Mouse (Mus musculus): Measurements from ENCODE around the gene Atp11a. TPM values are rescaled to one million over a fixed set of nuclear protein-coding genes. Genes with fewer than 3 reads are reported as not detected.

The Atp11a gene
- polyA plus RNA-seq, 1 experiment from 2014 or later: 15.3 TPM

DNA sequence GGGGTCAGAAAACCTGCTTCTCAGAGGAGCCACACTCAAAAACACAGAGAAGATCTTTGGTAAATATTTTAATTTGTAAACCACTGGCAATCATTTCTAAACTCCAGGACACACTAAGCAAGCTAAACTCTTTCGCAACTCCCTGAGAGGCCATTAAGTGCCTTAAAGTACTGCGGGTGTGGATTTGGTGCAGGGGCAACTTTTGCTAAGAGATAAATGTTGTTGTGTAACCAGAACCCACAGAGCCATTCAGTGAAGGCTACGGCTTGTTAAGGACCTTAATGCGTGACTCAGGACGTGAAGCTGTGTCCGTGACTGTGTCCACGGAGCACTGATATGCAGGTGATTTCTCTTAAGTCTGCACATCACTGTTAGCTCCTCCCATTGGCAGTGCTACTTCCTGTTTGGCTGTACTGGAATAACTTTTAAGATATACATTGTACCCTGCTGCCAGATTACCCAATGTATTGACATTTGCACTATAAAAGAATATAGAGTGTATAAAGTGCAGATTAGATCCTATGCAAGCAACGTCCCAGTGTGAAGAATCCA lies 68.9 kb downstream of the Atp11a start:
- Histone ChIP-seq H3K4me3 (no peak overlapping the region), H3K27ac (no peak overlapping the region), H3K27me3 (no peaks in the 10 kb centered on the region), H3K4me2 (replicated peaks) (no peak overlapping the region), H3K9ac (no peak overlapping the region), H3K4me1 (peaks cover 26% of the 10 kb centered on the region), H3K9me3 (replicated peaks) (no peaks in the 10 kb centered on the region), H3K36me3 (peaks cover 54% of the 10 kb centered on the region)
- ATAC-seq (ENCODE audit: low FRiP score): no peak
- WGBS: 79% methylated on average over 8 of the region's 8 CpGs

DNA sequence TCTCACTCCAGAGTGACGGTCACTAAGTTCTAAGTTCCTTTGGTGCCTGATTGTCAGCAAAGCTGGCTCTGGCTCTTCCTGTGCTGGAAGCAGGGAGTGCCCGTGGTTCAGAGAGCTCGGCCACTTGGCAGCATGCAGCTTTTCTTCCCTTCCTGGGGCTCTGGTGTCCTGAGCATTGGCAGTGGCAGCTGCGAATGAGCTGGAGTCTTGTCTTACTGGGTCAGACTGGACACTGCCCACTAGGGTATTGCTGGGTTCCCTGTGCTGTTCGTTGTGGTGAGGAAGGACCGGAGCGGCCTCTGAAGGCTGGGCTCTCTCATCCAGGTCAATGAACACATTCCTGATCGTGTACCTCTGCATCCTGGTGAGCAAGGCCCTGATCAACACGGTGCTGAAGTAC lies 70.3 kb downstream of the Atp11a start:
- no peaks in the 10 kb centered on the region for H3K27me3 ChIP-seq
- no peak for ATAC-seq (ENCODE audit: low FRiP score)
- H3K9me3 ChIP-seq (replicated peaks): no peaks in the 10 kb centered on the region
- WGBS: 89% methylated on average over 9 of the region's 9 CpGs
- H3K27ac ChIP-seq: no peak overlapping the region
- no peak overlapping the region for H3K4me2 ChIP-seq (replicated peaks)
- H3K36me3 ChIP-seq: peaks cover 47% of the 10 kb centered on the region
- peaks cover 34% of the 10 kb centered on the region for H3K4me1 ChIP-seq
- no peak overlapping the region for H3K4me3 ChIP-seq
- H3K9ac ChIP-seq: no peak overlapping the region

DNA sequence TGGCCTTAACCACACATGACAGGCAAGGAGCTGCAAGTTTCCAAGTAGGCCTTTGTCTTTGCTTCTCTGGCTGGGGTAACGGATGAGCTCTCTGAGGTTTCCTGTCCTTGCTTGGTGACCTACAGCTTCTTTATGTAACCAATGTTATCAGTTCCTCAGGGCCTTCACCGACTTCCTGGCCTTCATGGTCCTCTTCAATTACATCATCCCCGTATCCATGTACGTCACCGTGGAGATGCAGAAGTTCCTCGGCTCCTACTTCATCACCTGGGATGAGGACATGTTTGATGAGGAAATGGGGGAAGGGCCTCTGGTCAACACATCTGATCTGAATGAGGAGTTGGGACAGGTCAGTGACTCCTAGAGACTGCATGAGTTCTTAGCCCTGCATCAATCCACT lies 71.5 kb downstream of the Atp11a start:
- Histone ChIP-seq H3K9me3 (replicated peaks) (no peaks in the 10 kb centered on the region), H3K27ac (no peak overlapping the region), H3K27me3 (no peaks in the 10 kb centered on the region), H3K4me3 (no peak overlapping the region), H3K36me3 (peaks cover 36% of the 10 kb centered on the region), H3K4me1 (peaks cover 41% of the 10 kb centered on the region), H3K4me2 (replicated peaks) (no peak overlapping the region), H3K9ac (no peak overlapping the region)
- ATAC-seq (ENCODE audit: low FRiP score): no peak
- 88% methylated on average over 6 of the region's 6 CpGs for WGBS

DNA sequence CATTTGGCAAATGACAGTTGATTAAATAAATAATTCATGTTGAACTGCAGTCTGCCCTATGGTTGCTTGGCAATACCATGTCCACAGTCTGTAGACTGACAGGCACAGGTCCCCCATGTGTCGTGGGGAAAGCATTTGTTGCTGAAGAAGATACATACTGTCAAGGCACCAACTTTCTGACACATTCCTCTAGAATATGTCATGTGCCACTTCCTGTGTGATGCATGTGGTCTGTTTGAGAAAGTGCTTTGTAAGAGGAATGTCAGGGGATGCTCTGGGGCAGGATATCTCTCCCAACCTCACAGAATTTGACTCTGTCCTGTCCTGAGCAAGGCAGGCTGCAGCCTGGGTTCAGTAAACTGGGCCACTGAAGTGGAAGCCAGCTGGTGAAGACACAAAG lies 72.6 kb downstream of the Atp11a start:
- Histone ChIP-seq H3K4me2 (replicated peaks) (no peak overlapping the region), H3K4me3 (no peak overlapping the region), H3K9me3 (replicated peaks) (no peaks in the 10 kb centered on the region), H3K4me1 (peaks cover 32% of the 10 kb centered on the region), H3K9ac (no peak overlapping the region), H3K27me3 (no peaks in the 10 kb centered on the region), H3K27ac (no peak overlapping the region), H3K36me3 (peaks cover 39% of the 10 kb centered on the region)
- no peak for ATAC-seq (ENCODE audit: low FRiP score)
- 43% methylated on average over 1 of the region's 1 CpGs for WGBS

GRCm38 (mm10) chr8:12831659-12832589 lies 75.1 kb downstream of the Atp11a start:
- Histone ChIP-seq H3K27me3 (no peaks in the 10 kb centered on the region), H3K9ac (no peak overlapping the region), H3K9me3 (replicated peaks) (no peaks in the 10 kb centered on the region), H3K27ac (no peak overlapping the region), H3K4me1 (peaks cover 30% of the 10 kb centered on the region), H3K36me3 (peaks cover 55% of the 10 kb centered on the region), H3K4me2 (replicated peaks) (no peak overlapping the region), H3K4me3 (no peak overlapping the region)
- 64% methylated on average over 7 of the region's 7 CpGs for WGBS
- ATAC-seq (ENCODE audit: low FRiP score): peak; percentile 39

DNA sequence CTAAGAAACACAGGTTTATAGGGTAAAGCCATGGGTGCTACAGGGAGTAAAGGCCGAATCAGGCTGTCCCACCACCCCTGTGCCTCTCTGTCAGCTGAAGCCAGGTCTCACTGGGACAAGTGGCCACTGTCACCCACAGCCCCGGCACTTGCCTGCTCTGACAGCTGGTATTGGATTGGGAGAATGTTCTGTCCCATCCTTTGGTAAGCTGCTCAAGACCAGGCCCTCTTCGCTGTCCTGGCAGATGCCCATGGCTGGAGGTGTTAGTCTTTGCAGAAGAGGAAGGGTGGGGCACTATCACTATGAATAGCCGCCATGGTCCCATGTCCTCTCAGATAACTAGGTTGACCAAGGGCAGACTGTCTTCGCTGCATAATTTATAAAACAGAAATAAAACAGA lies 76.8 kb downstream of the Atp11a start:
- H3K27ac ChIP-seq: no peak overlapping the region
- no peak overlapping the region for H3K4me2 ChIP-seq (replicated peaks)
- no peaks in the 10 kb centered on the region for H3K9me3 ChIP-seq (replicated peaks)
- no peak overlapping the region for H3K9ac ChIP-seq
- H3K27me3 ChIP-seq: no peaks in the 10 kb centered on the region
- H3K36me3 ChIP-seq: peaks cover 60% of the 10 kb centered on the region
- peaks cover 29% of the 10 kb centered on the region for H3K4me1 ChIP-seq
- 97% methylated on average over 5 of the region's 5 CpGs for WGBS
- H3K4me3 ChIP-seq: no peak overlapping the region
- no peak for ATAC-seq (ENCODE audit: low FRiP score)

GRCm38 (mm10) chr8:12840834-12841233 lies 84.0 kb downstream of the Atp11a start:
- peaks cover 60% of the 10 kb centered on the region for H3K36me3 ChIP-seq
- no peak overlapping the region for H3K9ac ChIP-seq
- H3K4me1 ChIP-seq: no peaks in the 10 kb centered on the region
- 88% methylated on average over 7 of the region's 7 CpGs for WGBS
- H3K27ac ChIP-seq: no peak overlapping the region
- H3K9me3 ChIP-seq (replicated peaks): no peaks in the 10 kb centered on the region
- H3K27me3 ChIP-seq: no peaks in the 10 kb centered on the region
- no peak overlapping the region for H3K4me2 ChIP-seq (replicated peaks)
- no peak overlapping the region for H3K4me3 ChIP-seq
- ATAC-seq (ENCODE audit: low FRiP score): no peak

GRCm38 (mm10) chr8:12842342-12842995 lies 85.7 kb downstream of the Atp11a start:
- Histone ChIP-seq H3K4me1 (no peaks in the 10 kb centered on the region), H3K36me3 (peaks cover 56% of the 10 kb centered on the region)

GRCm38 (mm10) chr8:12844347-12844950 lies 87.6 kb downstream of the Atp11a start:
- no peaks in the 10 kb centered on the region for H3K27me3 ChIP-seq
- H3K4me1 ChIP-seq: no peaks in the 10 kb centered on the region
- H3K36me3 ChIP-seq: peaks cover 57% of the 10 kb centered on the region
- H3K4me2 ChIP-seq (replicated peaks): no peak overlapping the region
- no peaks in the 10 kb centered on the region for H3K9me3 ChIP-seq (replicated peaks)
- no peak overlapping the region for H3K27ac ChIP-seq
- no peak overlapping the region for H3K4me3 ChIP-seq
- no peak for ATAC-seq (ENCODE audit: low FRiP score)
- H3K9ac ChIP-seq: no peak overlapping the region
- WGBS: 91% methylated on average over 16 of the region's 16 CpGs

More at GRCm38 (mm10) chr8:12842342-12842995, 85.7 kb downstream of the Atp11a start:
- Histone ChIP-seq H3K9me3 (replicated peaks) (no peaks in the 10 kb centered on the region), H3K27me3 (no peaks in the 10 kb centered on the region), H3K4me3 (no peak overlapping the region), H3K27ac (no peak overlapping the region), H3K9ac (no peak overlapping the region), H3K4me2 (replicated peaks) (no peak overlapping the region)
- no peak for ATAC-seq (ENCODE audit: low FRiP score)
- 92% methylated on average over 11 of the region's 11 CpGs for WGBS

DNA sequence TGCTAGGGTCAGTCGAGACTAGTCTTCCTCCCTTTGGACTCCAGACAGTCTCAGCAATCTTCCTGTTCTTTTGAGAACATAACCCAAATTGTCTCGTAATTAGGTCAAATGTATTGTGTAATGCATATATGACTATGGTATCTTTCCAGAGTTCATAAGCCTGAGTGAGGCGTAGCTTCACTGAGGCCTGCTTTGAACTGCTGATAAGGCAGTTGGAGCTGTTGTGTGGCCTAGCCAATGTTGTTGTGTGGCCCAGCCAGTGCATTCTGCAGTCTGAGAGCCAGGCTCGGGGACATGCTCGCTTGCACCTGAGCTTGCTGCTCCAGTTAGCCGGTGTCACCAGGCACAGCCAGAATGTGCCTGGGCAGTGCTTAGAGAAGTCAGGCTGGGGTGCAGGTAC lies 89.6 kb downstream of the Atp11a start:
- Histone ChIP-seq H3K4me3 (no peak overlapping the region), H3K9me3 (replicated peaks) (no peaks in the 10 kb centered on the region), H3K27ac (no peak overlapping the region), H3K4me2 (replicated peaks) (no peak overlapping the region), H3K4me1 (no peaks in the 10 kb centered on the region), H3K27me3 (no peaks in the 10 kb centered on the region), H3K36me3 (peaks cover 77% of the 10 kb centered on the region), H3K9ac (no peak overlapping the region)
- 95% methylated on average over 6 of the region's 6 CpGs for WGBS
- no peak for ATAC-seq (ENCODE audit: low FRiP score)

DNA sequence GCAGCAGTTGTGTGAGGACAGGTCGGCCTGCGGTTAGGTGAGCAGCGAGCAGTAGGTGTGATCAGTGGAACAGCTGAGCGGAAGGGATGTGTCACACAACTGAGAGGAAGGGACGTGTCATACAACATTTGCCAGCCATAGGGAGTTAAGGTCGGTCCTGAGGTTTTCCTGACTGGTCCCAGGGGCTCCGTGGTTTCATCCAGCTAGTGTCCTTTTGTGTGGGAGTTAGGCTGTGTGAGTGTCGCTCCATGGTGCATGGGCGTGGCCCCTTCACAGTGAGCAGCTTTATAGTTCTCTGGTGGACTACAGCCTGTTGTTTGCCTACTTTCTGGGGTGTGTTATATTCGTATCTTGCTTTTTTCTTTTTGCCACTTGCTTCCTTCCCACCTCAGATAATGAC lies 94.4 kb downstream of the Atp11a start:
- no peaks in the 10 kb centered on the region for H3K27me3 ChIP-seq
- no peaks in the 10 kb centered on the region for H3K4me1 ChIP-seq
- H3K27ac ChIP-seq: no peak overlapping the region
- peaks cover 37% of the 10 kb centered on the region for H3K36me3 ChIP-seq
- 87% methylated on average over 10 of the region's 10 CpGs for WGBS
- H3K4me2 ChIP-seq (replicated peaks): no peak overlapping the region
- H3K9me3 ChIP-seq (replicated peaks): no peaks in the 10 kb centered on the region
- no peak overlapping the region for H3K4me3 ChIP-seq
- no peak overlapping the region for H3K9ac ChIP-seq
- ATAC-seq (ENCODE audit: low FRiP score): no peak

DNA sequence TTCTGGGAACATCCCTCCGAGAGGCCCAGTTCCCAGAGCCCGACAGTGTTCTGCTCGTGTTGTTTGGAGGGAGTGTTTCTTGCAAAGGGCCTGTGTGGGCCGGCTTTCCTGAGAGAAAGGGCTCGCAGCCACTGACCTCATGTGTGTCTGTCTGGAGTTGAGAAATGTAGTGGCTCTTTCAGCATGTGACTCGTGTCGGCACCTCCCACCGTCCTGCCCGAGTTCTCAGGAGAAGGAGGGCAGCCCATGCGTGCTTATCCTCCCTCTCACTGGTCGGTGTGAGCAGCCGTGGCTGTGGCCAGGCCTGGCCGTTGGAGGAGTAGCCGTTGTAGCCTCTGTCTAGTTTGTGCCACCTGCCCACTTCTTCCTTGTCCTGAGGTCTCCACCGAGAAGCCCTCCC lies 99.2 kb downstream of the Atp11a start:
- peaks cover 24% of the 10 kb centered on the region for H3K36me3 ChIP-seq
- no peaks in the 10 kb centered on the region for H3K9me3 ChIP-seq (replicated peaks)
- no peak for ATAC-seq (ENCODE audit: low FRiP score)
- no peak overlapping the region for H3K4me3 ChIP-seq
- no peaks in the 10 kb centered on the region for H3K27me3 ChIP-seq
- H3K4me1 ChIP-seq: no peaks in the 10 kb centered on the region
- no peak overlapping the region for H3K9ac ChIP-seq
- no peak overlapping the region for H3K27ac ChIP-seq
- 71% methylated on average over 15 of the region's 15 CpGs for WGBS
- no peak overlapping the region for H3K4me2 ChIP-seq (replicated peaks)
